ENCODE assay signal across 1 mouse cellular context in the genomic region with DNA sequence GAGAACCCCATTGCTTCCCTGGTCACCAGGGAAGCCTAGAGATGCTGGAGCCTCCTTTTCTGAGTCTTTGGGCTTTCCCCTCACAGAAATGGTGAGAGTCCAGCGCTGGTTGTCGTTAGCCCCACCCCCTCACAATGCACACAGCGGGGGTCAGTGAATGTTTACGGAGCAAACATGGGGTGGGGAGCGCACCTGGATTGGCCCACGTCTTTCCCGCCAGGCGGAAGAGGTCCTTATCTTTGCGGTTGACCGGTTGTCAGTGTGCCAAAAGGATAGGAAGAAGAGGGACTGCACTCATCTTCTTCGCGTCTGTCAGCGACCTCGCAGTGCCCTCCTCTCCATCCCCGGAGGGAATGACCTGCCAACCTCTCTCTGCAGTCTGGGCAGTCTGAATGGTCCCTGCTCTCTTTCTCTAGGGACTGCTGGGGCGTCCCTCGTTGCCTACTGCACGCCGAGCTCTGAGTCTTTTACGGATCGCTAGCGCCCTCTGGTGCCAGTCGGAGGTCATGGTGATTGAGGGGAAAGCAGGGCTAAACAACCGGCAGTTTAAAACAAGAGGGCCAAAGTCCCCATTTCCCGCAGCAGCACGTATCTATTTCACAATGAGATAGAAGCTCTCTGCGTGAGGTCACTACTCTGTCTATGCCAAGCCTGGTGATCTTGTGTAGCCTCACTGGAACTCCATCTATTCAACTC.
TF ChIP-seq lines count a peak whose summit lies in the region.

No protein-coding gene starts in this region.

TF ChIP-seq in MEL, 35 proteins besides CTCF, POLR2A, EP300 and RAD21 (continued from another document):
- peak; percentile 24; the same call in 1 of the 2 replicates for TF ChIP-seq TBP (IDR thresholded peaks at IDR 0.05; ENCODE audit: low read depth, low read length)
- TF ChIP-seq MAFK (IDR thresholded peaks at IDR 0.05; ENCODE audit: borderline replicate concordance, low read depth, low read length), result no peak
- no peak for TF ChIP-seq NELFE (IDR thresholded peaks at IDR 0.05; ENCODE audit: low read depth, low read length)
- TF ChIP-seq JUND (IDR thresholded peaks at IDR 0.05; ENCODE audit: low read depth, low read length), result no peak
- peak; percentile 31; the same call in 1 of the 2 replicates for TF ChIP-seq MAZ (IDR thresholded peaks at IDR 0.05; ENCODE audit: low read depth, low read length)
- TF ChIP-seq POLR2AphosphoS5 (IDR thresholded peaks at IDR 0.05; ENCODE audit: borderline replicate concordance, low read depth, low read length), result no peak
- TF ChIP-seq CHD2 (IDR thresholded peaks at IDR 0.05; ENCODE audit: low read length), result no peak
- TF ChIP-seq RCOR1 (IDR thresholded peaks at IDR 0.05; ENCODE audit: low read depth, low read length), result peak; percentile 18; the same call in 1 of the 2 replicates
- peak; percentile 38; the same call in 1 of the 2 replicates for TF ChIP-seq ETS1 (IDR thresholded peaks at IDR 0.05; ENCODE audit: low read depth, low read length)
- TF ChIP-seq ZC3H11A (IDR thresholded peaks at IDR 0.05; ENCODE audit: low read depth, low read length), result peak; percentile 81
- TF ChIP-seq MAX (IDR thresholded peaks at IDR 0.05; ENCODE audit: low read length), result peak; percentile 61; the same call in 1 of the 2 replicates
